Mouse (Mus musculus) cortical plate, adult 2 months (tissue): ENCODE measurements around the gene Fbxw11.

Experiments
- CTCF ChIP-seq: fragments of 200-500 bp; IDR thresholded peaks from 2 replicates; pipeline ENCODE4 v1.5.1; 2011; ENCODE audit warnings: mild to moderate bottlenecking, control low read depth, low read length; ENCODE audit not compliant: insufficient read depth; ENCODE audit errors: extremely low read depth
- POLR2A ChIP-seq: fragments of 200-500 bp; IDR thresholded peaks from 2 replicates; pipeline ENCODE4 v1.6.1; 2011; ENCODE audit warnings: mild to moderate bottlenecking, low read length, control low read depth; ENCODE audit not compliant: insufficient read depth; ENCODE audit errors: extremely low read depth

GRCm38 (mm10) chr11:32604663-32605062 lies 37.9 kb upstream of the Fbxw11 start:
- TF ChIP-seq CTCF = no peak
- TF ChIP-seq POLR2A = no peak
